22 mouse cellular contexts compared by ENCODE assay signal in the genomic region with DNA sequence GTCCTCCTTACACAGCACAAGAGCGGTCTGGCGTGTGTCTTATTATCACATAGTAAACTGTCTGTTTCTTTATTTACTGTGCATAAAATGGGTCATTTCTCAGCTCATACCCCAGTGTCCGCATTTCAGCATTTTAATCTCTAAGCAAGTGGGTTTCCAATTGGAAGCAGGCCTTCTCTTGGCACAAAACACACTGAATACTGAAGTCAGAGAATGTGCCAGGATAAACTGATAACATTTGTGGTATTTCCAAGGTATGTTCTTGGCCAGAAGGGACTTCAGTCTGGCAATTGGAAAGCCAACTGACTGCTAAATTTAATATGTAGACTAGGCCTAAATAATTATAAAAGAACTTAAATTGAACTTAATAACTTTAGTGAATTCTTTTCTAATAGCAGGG.
"Had no signal": no experiment of that assay in that cellular context is flagged by ENCODE, and none has a peak within 500 bp of the region (broad histone marks: within the 10 kb centered on the region; RNA-seq: fewer than 3 reads in every experiment).

No protein-coding gene starts in this region.

- ATAC-seq: liver, postnatal 0 days; lung, postnatal 0 days; midbrain, embryonic 15.5 days had no signal

- DNase-seq: kidney, postnatal 10 days; kidney, postnatal 36 days; layer of hippocampus, postnatal 36 days; liver; liver, postnatal 0 days; lung, embryonic 14.5 days; right cerebral cortex, adult 18-20 months; right cerebral cortex, postnatal 14 days; right cerebral cortex, postnatal 4 days; thymus, adult 2 months; thymus, postnatal 25 days had no signal

- H3K27ac ChIP-seq: kidney, embryonic 15.5 days; left cerebral cortex, adult 2 months; liver, embryonic 14.5 days; macrophage; midbrain, embryonic 12.5 days; midbrain, embryonic 15.5 days; neural tube, embryonic 12.5 days; neural tube, embryonic 15.5 days; stomach, postnatal 0 days had no signal

- H3K9ac ChIP-seq: kidney, embryonic 15.5 days; limb, embryonic 12.5 days; liver, embryonic 14.5 days; liver, postnatal 0 days; lung, embryonic 14.5 days; midbrain, embryonic 12.5 days; midbrain, embryonic 15.5 days; neural tube, embryonic 12.5 days; neural tube, embryonic 15.5 days had no signal

- H3K9me3 ChIP-seq: kidney, embryonic 15.5 days; limb, embryonic 12.5 days; midbrain, embryonic 12.5 days; midbrain, embryonic 15.5 days; neural tube, embryonic 12.5 days; neural tube, embryonic 15.5 days had no signal

- H3K4me1 ChIP-seq: midbrain, embryonic 12.5 days; midbrain, embryonic 15.5 days; neural tube, embryonic 12.5 days had no signal

- H3K36me3 ChIP-seq: midbrain, embryonic 12.5 days; midbrain, embryonic 15.5 days; neural tube, embryonic 12.5 days; neural tube, embryonic 15.5 days had no signal

- H3K4me3 ChIP-seq: kidney, embryonic 15.5 days; left cerebral cortex, adult 2 months; limb, embryonic 12.5 days; midbrain, embryonic 12.5 days; midbrain, embryonic 15.5 days; neural tube, embryonic 12.5 days; neural tube, embryonic 15.5 days had no signal

- H3K27me3 ChIP-seq: kidney, embryonic 15.5 days; limb, embryonic 12.5 days; midbrain, embryonic 12.5 days; midbrain, embryonic 15.5 days; neural tube, embryonic 12.5 days; neural tube, embryonic 15.5 days had no signal

- H3K4me2 ChIP-seq: kidney, embryonic 15.5 days; limb, embryonic 12.5 days; lung, embryonic 14.5 days; midbrain, embryonic 12.5 days; midbrain, embryonic 15.5 days; neural tube, embryonic 12.5 days; neural tube, embryonic 15.5 days had no signal
